Mouse (Mus musculus): ENCODE results near the gene Olfr12. TPM values are rescaled to one million over a fixed set of nuclear protein-coding genes. Genes with fewer than 3 reads are reported as not detected.

Olfr12 gene
- not detected for polyA plus RNA-seq (2015; fragmentation: Illumina TruSeq; extraction: RNeasy Lipid Tissue Mini Kit (QIAGEN cat#74804); ENCODE audit: low read depth, low replicate concordance)

DNA sequence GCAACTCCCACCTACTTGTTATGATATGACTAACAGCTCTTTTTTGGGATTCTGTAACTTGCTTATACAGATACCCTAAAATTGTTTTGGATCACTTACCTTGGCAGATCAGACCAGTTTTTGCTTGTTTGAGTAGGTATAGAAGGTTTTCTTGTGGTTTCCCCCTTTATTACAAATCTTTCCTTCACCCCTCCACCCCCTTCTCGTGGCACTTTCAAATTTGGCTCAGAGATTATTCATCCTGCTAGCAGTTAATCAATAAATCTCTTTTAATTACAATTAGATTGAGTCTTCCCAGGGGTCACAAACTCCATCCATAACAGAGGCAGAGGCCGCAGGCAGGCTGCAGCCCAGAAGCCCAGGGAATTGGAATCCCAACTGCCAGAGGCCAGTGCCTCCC is at the start of gene Olfr12:
Gene Olfr12 (plus strand): TSS at position 301 of the 400 bp plus-strand sequence.

DNA sequence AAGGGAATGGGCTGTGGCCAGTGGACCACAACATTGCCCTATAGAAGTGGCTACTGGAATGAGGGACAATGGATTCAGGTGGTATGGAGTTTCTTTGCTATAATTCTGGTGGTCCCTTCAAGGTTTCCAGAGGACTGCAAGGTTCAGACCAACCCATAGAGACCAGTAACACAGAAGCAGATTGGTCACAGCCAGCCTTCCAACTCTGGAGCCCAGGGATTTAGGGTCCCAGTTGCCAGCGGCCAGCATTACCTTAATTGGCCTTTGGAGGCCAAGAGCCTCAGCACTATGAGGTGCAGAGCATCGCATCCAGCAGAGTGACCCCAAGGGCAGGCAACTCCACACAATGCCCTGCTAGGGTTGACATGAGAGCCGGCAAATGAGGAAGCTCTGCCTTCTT is 46.6 kb upstream of the Olfr12 start, which contains the start of gene Olfr1413:
Gene Olfr1413 (plus strand): TSS at position 301 of the 400 bp plus-strand sequence.

DNA sequence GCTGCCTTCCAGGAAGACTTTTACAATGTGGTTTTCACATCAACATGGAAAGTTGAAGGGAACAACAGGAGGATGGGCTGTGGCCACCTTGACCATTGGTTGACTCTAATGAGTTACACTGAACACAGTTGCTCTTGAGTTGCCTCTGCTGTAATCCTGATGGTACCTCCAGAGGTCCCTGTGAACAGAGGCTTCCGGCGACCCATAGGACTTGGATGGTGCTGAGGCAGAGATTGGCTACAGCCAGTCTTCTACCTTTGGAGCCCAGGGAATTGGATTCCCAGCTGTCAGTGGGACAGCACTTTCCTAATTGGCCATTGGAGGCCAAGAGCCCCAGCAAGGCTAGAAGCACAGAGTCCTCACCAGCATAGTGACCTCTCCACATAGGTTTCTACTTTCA is 32.1 kb upstream of the Olfr12 start, which contains the start of gene Olfr1412:
Gene Olfr1412 (plus strand): TSS at position 301 of the 400 bp plus-strand sequence.

DNA sequence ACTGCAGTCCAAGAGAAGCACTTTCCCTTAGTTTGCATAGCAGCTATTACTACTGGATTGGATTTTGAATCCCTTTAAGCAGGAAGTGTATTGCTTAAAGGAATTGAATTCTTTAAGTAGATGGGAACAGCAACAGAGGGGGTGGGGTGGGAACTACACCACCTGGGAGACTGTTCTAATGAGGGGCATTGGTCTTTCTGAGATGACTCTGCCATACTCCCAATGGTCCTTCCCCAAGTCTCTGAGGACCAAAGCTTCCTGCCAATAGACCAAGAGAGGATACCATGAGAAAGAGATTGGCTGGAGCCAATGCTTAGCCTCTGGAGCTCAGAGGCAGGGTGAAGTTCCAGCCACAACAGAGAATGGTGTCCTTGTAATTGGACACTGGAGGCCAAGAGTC is 23.5 kb upstream of the Olfr12 start, which contains the start of gene Olfr1411:
Gene Olfr1411 (plus strand): TSS at position 301 of the 400 bp plus-strand sequence.

DNA sequence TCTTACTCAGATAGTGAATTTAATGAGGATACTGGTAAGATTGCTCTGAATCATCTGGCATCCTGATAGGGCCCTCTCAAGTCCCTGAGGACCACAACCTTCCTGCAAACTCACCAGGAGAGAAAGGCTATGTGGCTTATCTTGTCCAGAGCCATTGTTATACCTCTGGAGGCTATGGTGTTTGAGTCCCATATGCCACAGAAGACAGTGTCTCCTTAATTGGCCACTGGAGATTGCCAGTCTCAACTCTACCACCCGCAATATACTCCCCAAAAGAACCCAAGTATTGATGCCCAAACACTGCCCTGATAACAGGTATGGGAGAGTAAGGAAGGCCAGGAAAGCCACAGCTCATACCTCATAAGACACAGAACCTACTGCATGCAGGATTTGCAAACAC is 12.1 kb upstream of the Olfr12 start, which contains the start of gene Olfr1410:
Gene Olfr1410 (plus strand): TSS at position 301 of the 400 bp plus-strand sequence.

DNA sequence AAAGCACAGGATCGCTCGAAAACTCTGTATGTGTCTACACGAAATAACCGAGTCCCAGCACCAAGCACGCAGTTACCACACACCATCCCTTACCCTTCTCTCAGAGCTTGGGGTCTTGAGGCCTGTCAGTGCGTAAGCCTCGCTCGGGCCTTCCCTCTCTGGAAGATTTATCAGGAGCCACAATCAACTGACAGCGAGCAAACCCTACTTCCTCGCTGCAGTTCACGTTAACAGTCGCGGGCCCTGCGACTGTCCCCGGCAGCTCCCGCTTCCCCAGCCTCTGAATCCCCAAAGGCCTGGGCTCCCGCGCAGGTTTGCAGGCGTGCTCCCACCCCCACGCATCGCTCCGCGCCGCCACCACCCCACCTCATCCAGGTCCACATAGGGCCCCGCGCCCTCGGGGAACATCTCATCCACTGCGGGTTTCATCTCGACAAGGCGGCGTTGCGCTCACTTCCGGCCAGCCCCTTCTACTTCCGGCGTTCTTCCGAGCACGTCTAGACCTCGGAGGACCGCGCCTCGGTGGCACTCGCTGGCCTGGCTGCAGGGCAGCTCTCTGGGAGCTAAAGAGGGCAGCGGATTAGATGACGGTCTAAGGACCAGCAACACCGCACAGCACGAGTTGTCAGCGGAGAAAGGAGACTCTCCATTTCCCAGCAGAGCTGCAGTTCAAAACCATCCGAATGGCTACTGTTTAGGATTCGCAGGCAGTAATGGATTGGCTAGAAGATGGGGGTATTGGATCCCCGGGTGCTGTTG is 24.1 kb downstream of the Olfr12 start, which contains the start of gene Cops9:
Gene Cops9 (minus strand): TSS at position 472 of the 759 bp plus-strand sequence.

DNA sequence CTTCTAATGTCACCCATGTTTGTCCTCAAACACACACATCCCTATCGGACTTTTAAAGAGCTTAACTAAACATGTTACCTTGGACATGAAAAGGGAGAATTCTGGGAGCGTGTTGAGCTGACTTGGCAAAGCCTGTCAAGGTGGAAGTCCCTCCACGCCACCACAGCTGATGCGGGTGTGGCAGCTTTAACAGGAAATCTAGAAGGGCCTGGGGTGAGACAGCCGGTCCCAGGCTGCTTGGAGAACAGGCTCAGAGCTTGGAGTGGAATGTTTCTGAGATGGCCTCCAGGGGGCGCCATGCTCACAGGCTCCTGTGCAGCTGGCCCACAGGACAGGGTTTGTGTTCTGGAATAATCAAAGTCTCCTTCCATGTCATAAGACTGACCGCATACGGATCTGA is 31.1 kb downstream of the Olfr12 start, which contains the start of gene Otos:
Gene Otos (minus strand): TSS at position 169 of the 400 bp plus-strand sequence.

Other genes starting within 250 kb of the Olfr12 start
- 204 TPM for gene Ndufa10, start 143.9 kb upstream of the Olfr12 start, polyA plus RNA-seq (2015; fragmentation: Illumina TruSeq; extraction: RNeasy Lipid Tissue Mini Kit (QIAGEN cat#74804); ENCODE audit: low read depth, low replicate concordance)
- not detected for gene Olfr1416, start 132.7 kb upstream of the Olfr12 start, polyA plus RNA-seq (2015; fragmentation: Illumina TruSeq; extraction: RNeasy Lipid Tissue Mini Kit (QIAGEN cat#74804); ENCODE audit: low read depth, low replicate concordance)
- not detected for gene Olfr1415, start 121.7 kb upstream of the Olfr12 start, polyA plus RNA-seq (2015; fragmentation: Illumina TruSeq; extraction: RNeasy Lipid Tissue Mini Kit (QIAGEN cat#74804); ENCODE audit: low read depth, low replicate concordance)
- not detected for gene Olfr1414, start 99.1 kb upstream of the Olfr12 start, polyA plus RNA-seq (2015; fragmentation: Illumina TruSeq; extraction: RNeasy Lipid Tissue Mini Kit (QIAGEN cat#74804); ENCODE audit: low read depth, low replicate concordance)
- not detected for gene Olfr1413, start 46.5 kb upstream of the Olfr12 start, polyA plus RNA-seq (2015; fragmentation: Illumina TruSeq; extraction: RNeasy Lipid Tissue Mini Kit (QIAGEN cat#74804); ENCODE audit: low read depth, low replicate concordance)
- not detected for gene Olfr1412, start 32.0 kb upstream of the Olfr12 start, polyA plus RNA-seq (2015; fragmentation: Illumina TruSeq; extraction: RNeasy Lipid Tissue Mini Kit (QIAGEN cat#74804); ENCODE audit: low read depth, low replicate concordance)
- not detected for gene Olfr1411, start 23.4 kb upstream of the Olfr12 start, polyA plus RNA-seq (2015; fragmentation: Illumina TruSeq; extraction: RNeasy Lipid Tissue Mini Kit (QIAGEN cat#74804); ENCODE audit: low read depth, low replicate concordance)
- not detected for gene Olfr1410, start 12.0 kb upstream of the Olfr12 start, polyA plus RNA-seq (2015; fragmentation: Illumina TruSeq; extraction: RNeasy Lipid Tissue Mini Kit (QIAGEN cat#74804); ENCODE audit: low read depth, low replicate concordance)
- 505 TPM for gene Cops9, start 24.2 kb downstream of the Olfr12 start, polyA plus RNA-seq (2015; fragmentation: Illumina TruSeq; extraction: RNeasy Lipid Tissue Mini Kit (QIAGEN cat#74804); ENCODE audit: low read depth, low replicate concordance)
- 0.77 TPM for gene Otos, start 31.1 kb downstream of the Olfr12 start, polyA plus RNA-seq (2015; fragmentation: Illumina TruSeq; extraction: RNeasy Lipid Tissue Mini Kit (QIAGEN cat#74804); ENCODE audit: low read depth, low replicate concordance)
- gene Gpc1, start 213.9 kb downstream of the Olfr12 start, polyA plus RNA-seq (2015; fragmentation: Illumina TruSeq; extraction: RNeasy Lipid Tissue Mini Kit (QIAGEN cat#74804); ENCODE audit: low read depth, low replicate concordance), result 53.0 TPM

All from brain, adult 10 weeks (tissue).